Mouse (Mus musculus) spleen, postnatal 4 days (tissue): ENCODE data around the gene Lss.

Experiments used
- DNase-seq, 2 experiments: peaks; one replicate each; pipeline ENCODE4 v3.0.0; 2022; ENCODE audit warnings: low spot score in 2 of 2

Lss gene

GRCm38 (mm10) chr10:76531375-76531774 lies at the start of gene Lss:
TSS of gene Lss (plus strand) at chr10:76531588.
- DNase-seq: peak; percentile 95 to 96

GRCm38 (mm10) chr10:76486302-76486701 lies 45.1 kb upstream of the Lss start:
- DNase-seq: no peak

- no peak for DNase-seq
These were observed 43.1 kb upstream of the Lss start for GRCm38 (mm10) chr10:76488265-76488664.

- DNase-seq: no peak
These were observed 42.2 kb upstream of the Lss start for GRCm38 (mm10) chr10:76489205-76489604.

- no peak for DNase-seq
These were observed 37.9 kb upstream of the Lss start for GRCm38 (mm10) chr10:76493527-76493926.

- DNase-seq: no peak
These were observed 35.9 kb upstream of the Lss start for GRCm38 (mm10) chr10:76495501-76495900.

- DNase-seq: no peak
These were observed 35.0 kb upstream of the Lss start for GRCm38 (mm10) chr10:76496366-76496765.

GRCm38 (mm10) chr10:76497522-76497921 lies 33.9 kb upstream of the Lss start:
- DNase-seq: no peak

GRCm38 (mm10) chr10:76504271-76504943 lies 27.0 kb upstream of the Lss start:
- no peak for DNase-seq

GRCm38 (mm10) chr10:76505865-76506264 lies 25.5 kb upstream of the Lss start:
- DNase-seq: no peak

GRCm38 (mm10) chr10:76512965-76513583 lies 18.3 kb upstream of the Lss start:
- peak; percentile 83 to 93 for DNase-seq

GRCm38 (mm10) chr10:76530922-76531321 lies 466 bp upstream of the Lss start:
- no peak for DNase-seq

GRCm38 (mm10) chr10:76531828-76532227 lies 440 bp downstream of the Lss start:
- DNase-seq: no peak

- DNase-seq: no peak
These were observed 4.1 kb downstream of the Lss start for GRCm38 (mm10) chr10:76535526-76535925.

GRCm38 (mm10) chr10:76537619-76538018 lies 6.2 kb downstream of the Lss start:
- no peak for DNase-seq

GRCm38 (mm10) chr10:76541336-76542085 lies 10.1 kb downstream of the Lss start:
- no peak for DNase-seq

- DNase-seq: no peak
These were observed 11.4 kb downstream of the Lss start for GRCm38 (mm10) chr10:76542636-76543375.

- no peak for DNase-seq
These were observed 15.2 kb downstream of the Lss start for GRCm38 (mm10) chr10:76546566-76546965.

GRCm38 (mm10) chr10:76548218-76548617 lies 16.8 kb downstream of the Lss start:
- no peak for DNase-seq

GRCm38 (mm10) chr10:76550458-76550857 lies 19.1 kb downstream of the Lss start:
- DNase-seq: no peak

GRCm38 (mm10) chr10:76551556-76551955 lies 20.2 kb downstream of the Lss start:
- DNase-seq: no peak

- no peak for DNase-seq
These were observed 22.7 kb downstream of the Lss start for GRCm38 (mm10) chr10:76554061-76554460.
